Mouse (Mus musculus): ENCODE measurements at regions not wholly inside any gene's neighbourhood (a gene's known extent, or its start where the extent isn't known, plus 50 kb on each side); places are given as distances from the start of the nearest gene placed in this dataset.

DNA sequence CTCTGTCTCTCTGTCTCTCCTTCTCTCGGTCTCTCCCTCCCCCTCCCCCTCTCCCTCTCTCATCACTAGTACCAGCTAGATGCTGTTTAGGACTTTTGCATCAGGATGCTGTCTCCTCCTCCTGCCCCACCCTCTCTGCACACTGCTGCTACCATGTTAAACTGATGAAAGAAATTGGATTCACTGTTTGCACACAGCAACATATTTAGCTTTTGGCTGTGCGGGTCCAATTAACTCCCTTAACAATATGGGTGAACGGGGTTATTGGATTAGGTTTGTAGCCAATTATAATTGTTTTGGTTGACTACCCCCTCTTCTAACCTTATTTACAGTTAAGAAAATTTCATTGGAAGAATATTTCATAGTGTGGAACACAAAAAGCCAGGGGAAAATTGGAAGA lies 424.0 kb upstream of the Sorcs1 start:
- Histone ChIP-seq H3K27me3 (ENCODE audit: control insufficient read depth, insufficient read depth, low read length) (no peaks in the 10 kb centered on the region), H3K9me3 (ENCODE audit: control insufficient read depth, low read length) (peaks cover 3% of the 10 kb centered on the region; the same call in 1 of the 2 replicates), H3K36me3 (ENCODE audit: control insufficient read depth, insufficient read depth, low read length) (no peaks in the 10 kb centered on the region), H3K4me3 (ENCODE audit: low read length) (no peak overlapping the region), H3K9ac (ENCODE audit: low read depth, low read length) (no peak overlapping the region), H3K27ac (ENCODE audit: low read depth, low read length) (no peak overlapping the region), H3K4me1 (ENCODE audit: control insufficient read depth, insufficient read depth, low read length) (no peaks in the 10 kb centered on the region), H3K4me2 (replicated peaks; ENCODE audit: low read depth, low read length) (no peak overlapping the region)
- WGBS = 89% methylated on average over 3 of the region's 3 CpGs
- ATAC-seq (ENCODE audit: low FRiP score, low TSS enrichment) = no peak

DNA sequence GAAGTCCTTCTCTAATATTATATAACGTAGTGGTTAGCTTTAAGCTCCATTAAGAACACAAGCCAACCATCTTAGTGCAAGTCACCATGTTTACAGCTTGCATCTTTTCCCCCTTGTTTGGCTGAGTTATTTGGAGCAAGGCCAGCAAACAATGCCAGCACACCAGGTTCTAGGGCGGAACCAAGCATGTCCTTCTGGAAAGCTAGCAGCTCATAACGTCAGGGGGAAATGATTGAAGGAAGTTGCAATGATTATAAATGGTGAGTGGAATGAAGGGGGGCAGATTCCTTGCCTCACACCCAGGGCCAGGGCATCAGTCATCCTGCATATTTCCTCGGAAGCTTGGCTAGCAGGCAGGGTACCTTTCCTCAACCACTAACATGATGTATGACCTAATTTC lies 396.3 kb upstream of the Sorcs1 start:
- Histone ChIP-seq H3K9ac (ENCODE audit: low read depth, low read length) (no peak overlapping the region), H3K27me3 (ENCODE audit: control insufficient read depth, insufficient read depth, low read length) (no peaks in the 10 kb centered on the region), H3K4me2 (replicated peaks; ENCODE audit: low read depth, low read length) (no peak overlapping the region), H3K36me3 (ENCODE audit: control insufficient read depth, insufficient read depth, low read length) (no peaks in the 10 kb centered on the region), H3K9me3 (ENCODE audit: control insufficient read depth, low read length) (no peaks in the 10 kb centered on the region), H3K27ac (ENCODE audit: low read depth, low read length) (no peak overlapping the region), H3K4me3 (ENCODE audit: low read length) (no peak overlapping the region), H3K4me1 (ENCODE audit: control insufficient read depth, insufficient read depth, low read length) (no peaks in the 10 kb centered on the region)
- 70% methylated on average over 4 of the region's 4 CpGs for WGBS
- no peak for ATAC-seq (ENCODE audit: low FRiP score, low TSS enrichment)

DNA sequence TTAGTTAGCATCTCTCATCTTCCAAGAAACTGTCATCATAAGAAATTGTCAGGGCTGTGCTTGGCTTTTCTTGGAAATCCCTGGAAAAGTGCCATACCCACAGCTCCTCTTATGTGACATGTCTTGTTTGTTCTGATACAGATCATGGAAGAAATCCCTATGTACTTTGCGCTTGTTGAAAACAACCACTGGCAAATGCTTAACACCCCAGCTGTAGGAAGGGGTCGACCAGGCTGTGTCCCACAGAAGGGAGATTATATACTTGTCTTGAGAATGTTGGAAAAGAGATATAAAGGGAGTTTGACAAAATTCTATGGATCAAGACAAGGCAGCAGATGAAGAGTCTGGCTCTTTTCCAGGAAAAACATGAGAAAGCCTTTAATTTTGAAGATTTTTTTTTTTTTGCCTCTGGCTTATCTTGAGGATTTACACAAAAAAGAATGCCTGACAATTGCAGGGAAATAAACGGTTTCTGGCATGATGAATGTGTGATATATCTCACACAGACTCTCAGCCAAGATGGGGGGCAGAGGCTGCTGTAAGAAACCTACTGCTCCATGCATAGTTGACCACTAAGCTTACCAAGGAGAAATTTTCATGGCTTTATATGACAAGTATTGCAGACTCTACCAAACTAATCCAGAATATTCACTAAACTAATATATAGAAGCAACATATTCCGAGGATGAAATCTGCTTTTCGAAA lies 381.7 kb upstream of the Sorcs1 start:
- no peak overlapping the region for H3K4me3 ChIP-seq (ENCODE audit: low read length)

DNA sequence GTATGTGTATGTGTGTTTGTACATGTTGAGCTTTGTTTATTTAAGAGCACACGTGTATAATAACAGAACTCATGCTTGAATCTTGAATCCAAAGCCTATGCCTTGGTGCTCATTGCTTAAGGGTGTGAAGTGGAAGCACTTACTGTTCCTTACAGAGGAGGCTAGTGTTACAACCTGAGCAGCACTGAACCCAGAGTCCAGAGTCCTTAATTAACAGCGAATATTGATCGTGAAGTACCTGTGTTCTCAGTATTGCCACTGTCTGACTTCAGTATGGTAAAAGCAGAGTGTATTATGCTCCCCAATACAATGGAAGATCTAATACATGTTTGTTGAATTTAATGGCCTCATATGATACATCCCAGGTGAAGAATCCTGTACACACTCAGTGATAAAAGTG lies 365.1 kb upstream of the Sorcs1 start:
- Histone ChIP-seq H3K4me1 (ENCODE audit: control insufficient read depth, insufficient read depth, low read length) (no peaks in the 10 kb centered on the region), H3K36me3 (ENCODE audit: control insufficient read depth, insufficient read depth, low read length) (no peaks in the 10 kb centered on the region), H3K9ac (ENCODE audit: low read depth, low read length) (no peak overlapping the region), H3K4me2 (replicated peaks; ENCODE audit: low read depth, low read length) (no peak overlapping the region), H3K9me3 (ENCODE audit: control insufficient read depth, low read length) (no peaks in the 10 kb centered on the region), H3K4me3 (ENCODE audit: low read length) (no peak overlapping the region), H3K27me3 (ENCODE audit: control insufficient read depth, insufficient read depth, low read length) (no peaks in the 10 kb centered on the region), H3K27ac (ENCODE audit: low read depth, low read length) (no peak overlapping the region)
- ATAC-seq (ENCODE audit: low FRiP score, low TSS enrichment) = no peak
- 88% methylated on average over 3 of the region's 3 CpGs for WGBS

More for the DNA sequence above, 381.7 kb upstream of the Sorcs1 start:
- no peaks in the 10 kb centered on the region for H3K4me1 ChIP-seq (ENCODE audit: control insufficient read depth, insufficient read depth, low read length)
- no peaks in the 10 kb centered on the region for H3K9me3 ChIP-seq (ENCODE audit: control insufficient read depth, low read length)
- no peaks in the 10 kb centered on the region for H3K27me3 ChIP-seq (ENCODE audit: control insufficient read depth, insufficient read depth, low read length)
- no peak overlapping the region for H3K9ac ChIP-seq (ENCODE audit: low read depth, low read length)
- H3K36me3 ChIP-seq (ENCODE audit: control insufficient read depth, insufficient read depth, low read length) = no peaks in the 10 kb centered on the region
- no peak overlapping the region for H3K27ac ChIP-seq (ENCODE audit: low read depth, low read length)
- WGBS = 64% methylated on average over 5 of the region's 5 CpGs
- ATAC-seq (ENCODE audit: low FRiP score, low TSS enrichment) = no peak
- no peak overlapping the region for H3K4me2 ChIP-seq (replicated peaks; ENCODE audit: low read depth, low read length)

DNA sequence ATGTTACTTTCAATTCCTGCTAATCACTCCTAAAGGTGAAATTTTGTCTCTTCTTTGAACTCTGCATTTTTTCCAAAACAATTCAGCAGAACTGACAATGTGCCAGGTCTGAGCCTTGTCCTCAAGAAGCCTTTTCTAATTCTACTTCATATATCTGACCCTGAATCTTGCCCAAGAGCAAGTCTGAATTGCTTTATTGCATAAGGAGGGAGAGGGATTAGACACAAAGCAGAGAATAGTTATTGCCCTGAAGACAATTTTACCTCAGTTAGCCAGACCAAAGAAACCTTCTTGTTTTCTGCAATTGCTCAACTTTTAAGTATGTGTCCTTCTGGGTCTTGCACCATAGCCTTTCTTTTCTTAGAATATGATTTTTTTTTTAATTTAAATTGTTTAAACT lies 316.0 kb upstream of the Sorcs1 start:
- ATAC-seq (ENCODE audit: low FRiP score, low TSS enrichment) = no peak
- no peaks in the 10 kb centered on the region for H3K36me3 ChIP-seq (ENCODE audit: control insufficient read depth, insufficient read depth, low read length)
- H3K27ac ChIP-seq (ENCODE audit: low read depth, low read length) = no peak overlapping the region
- H3K27me3 ChIP-seq (ENCODE audit: control insufficient read depth, insufficient read depth, low read length) = no peaks in the 10 kb centered on the region
- H3K4me3 ChIP-seq (ENCODE audit: low read length) = no peak overlapping the region
- H3K4me1 ChIP-seq (ENCODE audit: control insufficient read depth, insufficient read depth, low read length) = no peaks in the 10 kb centered on the region
- H3K4me2 ChIP-seq (replicated peaks; ENCODE audit: low read depth, low read length) = no peak overlapping the region
- H3K9ac ChIP-seq (ENCODE audit: low read depth, low read length) = no peak overlapping the region
- H3K9me3 ChIP-seq (ENCODE audit: control insufficient read depth, low read length) = no peaks in the 10 kb centered on the region

DNA sequence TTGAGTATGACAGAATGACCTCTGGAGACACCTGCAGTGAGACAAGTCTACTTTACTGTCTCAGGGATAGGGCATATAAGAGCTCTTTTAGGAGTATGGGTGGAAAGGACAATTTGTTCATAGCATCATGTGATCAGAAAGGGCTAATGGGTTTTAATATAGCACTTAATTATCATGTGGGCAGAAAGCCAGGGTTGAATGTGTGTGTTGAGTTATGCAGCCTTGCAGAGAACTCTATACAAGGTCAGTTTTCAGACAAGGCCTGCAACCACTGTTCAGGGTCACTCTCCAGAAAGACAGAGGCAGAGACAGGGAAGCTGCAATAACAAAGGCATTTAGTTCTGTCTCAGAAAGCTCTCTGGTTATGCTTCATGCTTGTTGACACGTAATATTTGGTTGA lies 292.6 kb upstream of the Sorcs1 start:
- H3K27me3 ChIP-seq (ENCODE audit: control insufficient read depth, insufficient read depth, low read length) = no peaks in the 10 kb centered on the region
- no peak overlapping the region for H3K4me3 ChIP-seq (ENCODE audit: low read length)
- no peaks in the 10 kb centered on the region for H3K36me3 ChIP-seq (ENCODE audit: control insufficient read depth, insufficient read depth, low read length)
- no peaks in the 10 kb centered on the region for H3K9me3 ChIP-seq (ENCODE audit: control insufficient read depth, low read length)
- H3K4me2 ChIP-seq (replicated peaks; ENCODE audit: low read depth, low read length) = no peak overlapping the region
- H3K27ac ChIP-seq (ENCODE audit: low read depth, low read length) = no peak overlapping the region
- no peak overlapping the region for H3K9ac ChIP-seq (ENCODE audit: low read depth, low read length)
- no peak for ATAC-seq (ENCODE audit: low FRiP score, low TSS enrichment)
- H3K4me1 ChIP-seq (ENCODE audit: control insufficient read depth, insufficient read depth, low read length) = no peaks in the 10 kb centered on the region
- WGBS = 55% methylated on average over 1 of the region's 1 CpGs

DNA sequence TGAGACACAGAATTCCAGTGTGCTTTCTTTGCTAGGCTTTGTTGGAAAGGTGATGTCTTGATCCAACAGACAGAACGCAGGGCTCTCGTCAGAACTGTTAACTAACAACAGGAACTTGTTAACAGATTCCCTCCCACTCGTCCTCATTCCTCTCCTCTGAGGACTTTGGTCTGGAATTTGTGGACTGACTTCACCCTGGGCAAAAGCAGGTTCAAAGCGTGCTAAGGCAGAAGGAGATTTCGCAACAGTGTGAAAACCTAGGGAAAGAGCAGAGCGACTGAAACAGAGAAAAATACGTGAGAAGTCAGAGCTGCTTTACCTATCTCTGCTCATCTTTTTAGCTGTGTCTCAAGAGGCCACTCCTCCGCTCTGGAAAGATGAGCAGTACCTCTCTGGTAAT lies 283.5 kb upstream of the Sorcs1 start:
- Histone ChIP-seq H3K4me2 (replicated peaks; ENCODE audit: low read depth, low read length) (no peak overlapping the region), H3K9me3 (ENCODE audit: control insufficient read depth, low read length) (no peaks in the 10 kb centered on the region), H3K9ac (ENCODE audit: low read depth, low read length) (no peak overlapping the region), H3K4me1 (ENCODE audit: control insufficient read depth, insufficient read depth, low read length) (no peaks in the 10 kb centered on the region), H3K27me3 (ENCODE audit: control insufficient read depth, insufficient read depth, low read length) (no peaks in the 10 kb centered on the region), H3K27ac (ENCODE audit: low read depth, low read length) (no peak overlapping the region), H3K4me3 (ENCODE audit: low read length) (no peak overlapping the region), H3K36me3 (ENCODE audit: control insufficient read depth, insufficient read depth, low read length) (no peaks in the 10 kb centered on the region)
- WGBS = 55% methylated on average over 8 of the region's 8 CpGs
- no peak for ATAC-seq (ENCODE audit: low FRiP score, low TSS enrichment)

DNA sequence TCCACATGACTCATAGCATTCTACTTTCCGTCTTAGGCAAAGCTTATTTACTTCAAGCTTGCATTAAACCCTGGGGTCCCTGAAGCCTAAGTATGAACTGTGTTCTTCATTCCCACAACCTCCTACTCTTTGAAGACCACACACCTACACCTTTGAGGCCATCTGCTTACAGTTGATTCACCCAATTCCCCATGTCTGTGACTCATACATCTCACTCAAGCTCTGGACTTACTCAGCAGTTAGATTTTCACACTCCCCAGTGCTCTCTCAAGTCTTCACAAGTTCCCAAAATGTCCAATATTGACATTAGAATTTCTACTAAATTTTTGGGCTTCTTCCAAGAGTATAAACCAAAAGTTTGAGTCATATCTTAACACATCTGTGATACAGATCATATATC lies 266.6 kb upstream of the Sorcs1 start:
- H3K4me2 ChIP-seq (replicated peaks; ENCODE audit: low read depth, low read length) = no peak overlapping the region
- no peak for ATAC-seq (ENCODE audit: low FRiP score, low TSS enrichment)
- 92% methylated on average over 1 of the region's 1 CpGs for WGBS
- no peak overlapping the region for H3K4me3 ChIP-seq (ENCODE audit: low read length)
- H3K27me3 ChIP-seq (ENCODE audit: control insufficient read depth, insufficient read depth, low read length) = no peaks in the 10 kb centered on the region
- no peak overlapping the region for H3K9ac ChIP-seq (ENCODE audit: low read depth, low read length)
- H3K27ac ChIP-seq (ENCODE audit: low read depth, low read length) = no peak overlapping the region
- H3K36me3 ChIP-seq (ENCODE audit: control insufficient read depth, insufficient read depth, low read length) = no peaks in the 10 kb centered on the region
- no peaks in the 10 kb centered on the region for H3K9me3 ChIP-seq (ENCODE audit: control insufficient read depth, low read length)
- no peaks in the 10 kb centered on the region for H3K4me1 ChIP-seq (ENCODE audit: control insufficient read depth, insufficient read depth, low read length)

DNA sequence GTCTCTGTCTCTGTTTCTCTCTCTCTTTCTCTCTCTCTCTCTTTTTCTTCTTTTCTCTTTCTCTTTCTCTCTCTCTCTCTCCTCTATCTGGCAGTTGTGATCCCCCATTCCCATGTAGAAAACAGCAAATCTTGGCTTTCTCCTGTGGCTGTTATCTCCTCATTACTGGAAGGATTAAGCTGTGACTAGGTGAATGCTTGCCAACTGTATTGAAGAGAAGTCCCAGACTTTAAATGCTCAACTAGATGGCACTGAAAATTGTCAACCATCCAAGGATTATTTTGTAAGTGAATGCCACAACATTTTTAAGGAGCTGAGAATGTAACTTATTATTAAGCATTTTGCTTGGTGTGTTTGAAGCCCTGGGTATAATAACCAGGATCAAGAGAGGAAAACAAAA lies 233.2 kb upstream of the Sorcs1 start:
- Histone ChIP-seq H3K9me3 (ENCODE audit: control insufficient read depth, low read length) (no peaks in the 10 kb centered on the region), H3K4me3 (ENCODE audit: low read length) (no peak overlapping the region), H3K27me3 (ENCODE audit: control insufficient read depth, insufficient read depth, low read length) (no peaks in the 10 kb centered on the region), H3K4me1 (ENCODE audit: control insufficient read depth, insufficient read depth, low read length) (no peaks in the 10 kb centered on the region), H3K36me3 (ENCODE audit: control insufficient read depth, insufficient read depth, low read length) (no peaks in the 10 kb centered on the region), H3K9ac (ENCODE audit: low read depth, low read length) (no peak overlapping the region), H3K27ac (ENCODE audit: low read depth, low read length) (no peak overlapping the region), H3K4me2 (replicated peaks; ENCODE audit: low read depth, low read length) (no peak overlapping the region)
- no peak for ATAC-seq (ENCODE audit: low FRiP score, low TSS enrichment)
